Mouse (Mus musculus) heart, adult 2 months (tissue): ENCODE measurements at regions not wholly inside any gene's neighbourhood (a gene's known extent, or its start where the extent isn't known, plus 50 kb on each side); places are given as distances from the start of the nearest gene placed in this dataset.

Experiments
- CTCF ChIP-seq: fragments of 200-600 bp; IDR thresholded peaks from 2 replicates; pipeline ENCODE4 v1.8.1; 2022; ENCODE audit warnings: antibody characterized with exemption, mild to moderate bottlenecking, moderate library complexity
- EP300 ChIP-seq: fragments of 200-500 bp; IDR thresholded peaks from 2 replicates; pipeline ENCODE4 v1.6.1; 2011; ENCODE audit warnings: low read depth, low read length, control low read depth; ENCODE audit not compliant: insufficient read depth
- POLR2A ChIP-seq: fragments of 200-500 bp; IDR thresholded peaks from 2 replicates; pipeline ENCODE4 v1.6.1; 2011; ENCODE audit warnings: mild to moderate bottlenecking, low read depth, low read length, control low read depth; ENCODE audit not compliant: insufficient read depth

- TF ChIP-seq POLR2A (no peak), CTCF (no peak), EP300 (no peak)
These were observed 62.3 kb upstream of the Arhgap28 start for GRCm38 (mm10) chr17:68066204-68066603.
